Mouse (Mus musculus) bone marrow macrophage, adult 2 months (primary cell): Measurements from ENCODE around the gene Sdf4.

Source experiments
- CTCF ChIP-seq: IDR thresholded peaks from 2 replicates; pipeline ENCODE4 v1.5.1; 2012; ENCODE audit warnings: low read depth, mild to moderate bottlenecking, low read length, moderate library complexity
- POLR2A ChIP-seq: IDR thresholded peaks from 2 replicates; pipeline ENCODE4 v1.6.1; 2012; ENCODE audit warnings: mild to moderate bottlenecking, low read depth, low read length, borderline replicate concordance

DNA sequence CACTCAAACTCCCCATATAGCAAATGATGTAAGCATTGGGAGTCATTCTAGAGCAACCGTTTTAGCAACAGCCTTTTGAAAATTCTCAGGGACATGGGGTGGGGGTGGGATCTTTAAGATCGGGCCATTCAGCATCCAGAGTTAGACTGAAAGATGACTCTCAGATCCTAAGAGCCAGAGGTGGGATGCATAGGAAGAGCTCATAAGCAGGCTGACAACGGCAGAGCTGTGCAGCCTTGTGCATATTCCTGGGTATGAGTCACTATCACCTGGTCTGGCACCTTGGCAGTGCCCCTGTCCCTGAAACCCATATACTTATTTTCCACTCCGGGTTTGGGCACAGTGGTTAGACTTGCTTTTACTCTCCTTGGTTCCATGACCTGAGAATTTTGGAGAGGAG, 60.4 kb downstream of the Sdf4 start:
- TF ChIP-seq CTCF (no peak), POLR2A (no peak)
